Comparison of ENCODE assay signal across 7 mouse cellular contexts in the genomic region with DNA sequence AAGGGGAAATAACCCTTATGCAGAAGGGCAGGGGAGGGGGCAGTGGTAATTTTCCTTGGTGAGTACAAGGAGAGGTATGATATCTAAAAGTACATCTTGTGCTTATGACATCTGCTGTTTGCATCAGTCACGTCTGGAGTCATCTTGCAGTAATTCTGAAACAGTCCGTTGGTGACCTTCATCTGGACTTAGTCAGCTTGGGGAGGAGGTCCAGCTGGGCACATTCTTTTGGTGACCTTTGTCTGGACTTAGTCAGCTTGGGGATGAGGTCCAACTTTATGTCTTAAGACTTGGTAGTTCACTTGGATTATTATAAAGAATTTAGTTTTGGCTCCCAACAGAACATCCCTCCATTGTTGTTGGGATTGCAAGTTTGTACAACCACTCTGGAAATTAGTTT.
DNase-seq lines count a peak whose midpoint lies in the region.

No protein-coding gene starts in this region.

- DNase-seq in 3T3-L1 (ENCODE audit: low read depth, low spot score): peak; percentile 94
- DNase-seq in adipocyte (ENCODE audit: low spot score): peak; percentile 48
- DNase-seq in adrenal gland, adult 8-10 months: peak; percentile 32
- peak; percentile 1 for DNase-seq in adrenal gland, postnatal 25 days
- DNase-seq in fibroblast of lung, adult 2 months (ENCODE audit: low read depth): peak; percentile 14
- DNase-seq in lung, postnatal 10 days: peak; percentile 25
- DNase-seq in lung, postnatal 36 days: peak; percentile 15

Comparison
In these comparisons a context has a peak if more than half of its experiments do, and no peak if none do; other contexts are left out.
1. Peak in every context shown above with its lines: DNase-seq.
2. DNase-seq: peak in every context shown above with its lines; median percentile 94 in 3T3-L1; 48 in adipocyte; 32 in adrenal gland, adult 8-10 months; 25 in lung, postnatal 10 days; 15 in lung, postnatal 36 days; 14 in fibroblast of lung, adult 2 months; 1 in adrenal gland, postnatal 25 days.